Mouse (Mus musculus) adrenal gland, adult 8-10 months (tissue): ENCODE results near the gene 9530003J23Rik. TPM values are rescaled to one million over a fixed set of nuclear protein-coding genes. Genes with fewer than 3 reads are reported as not detected.

Experiments used
- total RNA-seq, 4 experiments: library from RNA; stranded (reverse); gene quantifications; 2 replicates each; pipeline ENCODE4 v1.2.4; 2022

The 9530003J23Rik gene
- total RNA-seq, 4 experiments from 2014 or later, result not detected

Other genes with a start within 250 kb of the 9530003J23Rik start
- not detected for gene Lrrc10, start 193.4 kb downstream of the 9530003J23Rik start, total RNA-seq
- 100 to 1,000 TPM; 184 to 239 (median 209) TPM for gene Cct2, start 174.9 kb downstream of the 9530003J23Rik start, total RNA-seq
- 10 to 100 TPM; 26.8 to 34.1 (median 29.6) TPM for gene Frs2, start 90.2 kb downstream of the 9530003J23Rik start, total RNA-seq
- gene Yeats4, start 14.2 kb downstream of the 9530003J23Rik start, total RNA-seq, result 10 to 100 TPM; 39.3 to 42.6 (median 41.5) TPM
- gene Lyz2, start 43.6 kb upstream of the 9530003J23Rik start, total RNA-seq, result 100 to 1,000 TPM; 174 to 471 (median 338) TPM
- gene Lyz1, start 54.2 kb upstream of the 9530003J23Rik start, total RNA-seq, result 10 to 100 TPM; 13.9 to 37.6 (median 25.4) TPM
- gene Cpsf6, start 141.3 kb upstream of the 9530003J23Rik start, total RNA-seq, result 10 to 100 TPM; 62.6 to 94.5 (median 80.2) TPM